Mouse (Mus musculus) kidney, embryonic 14.5 days (tissue): ENCODE data around the gene Sap30l. TPM values are rescaled to one million over a fixed set of nuclear protein-coding genes. Genes with fewer than 3 reads are reported as not detected.
A peak's percentile ranks its signal among the peaks of the same experiment; 100 is the strongest.

ENCODE experiments used
- ATAC-seq: fragments of 200-750 bp; cut with Nextera tagmentation; 2 replicates; pipeline ENCODE4 v1.8.0; 2017; ENCODE audit warnings: moderate number of reproducible peaks, mild to moderate bottlenecking, moderate TSS enrichment, moderate library complexity; ENCODE audit not compliant: low FRiP score, low TSS enrichment
- H3K27ac ChIP-seq: fragments of 300-500 bp; sonication (generic); 2 replicates; pipeline ENCODE4 v1.5.1; 2014; ENCODE audit warnings: low read depth, mild to moderate bottlenecking, low read length, moderate library complexity, mixed read lengths
- H3K27me3 ChIP-seq: fragments of 300-500 bp; sonication (generic); 2 replicates; pipeline ENCODE4 v1.6.1; 2014; ENCODE audit warnings: mild to moderate bottlenecking, low read length; ENCODE audit not compliant: control insufficient read depth, insufficient read depth
- H3K36me3 ChIP-seq: fragments of 300-500 bp; sonication (generic); 2 replicates; pipeline ENCODE4 v1.6.1; 2014; ENCODE audit warnings: low read length, mixed read lengths; ENCODE audit not compliant: control insufficient read depth, insufficient read depth
- H3K4me1 ChIP-seq: fragments of 300-500 bp; sonication (generic); 2 replicates; pipeline ENCODE4 v1.6.1; 2014; ENCODE audit warnings: low read length, mixed read lengths; ENCODE audit not compliant: control insufficient read depth, insufficient read depth
- H3K4me2 ChIP-seq: fragments of 300-500 bp; sonication (generic); replicated peaks from 2 replicates; pipeline ENCODE4 v1.6.1; 2014; ENCODE audit warnings: low read depth, mild to moderate bottlenecking, low read length
- H3K4me3 ChIP-seq: fragments of 300-500 bp; sonication (generic); 2 replicates; pipeline ENCODE4 v1.5.1; 2014; ENCODE audit warnings: mild to moderate bottlenecking, low read length
- H3K9ac ChIP-seq: fragments of 300-500 bp; sonication (generic); 2 replicates; pipeline ENCODE4 v1.6.1; 2014; ENCODE audit warnings: low read depth, mild to moderate bottlenecking, low read length, moderate library complexity
- H3K9me3 ChIP-seq: fragments of 300-500 bp; sonication (generic); 2 replicates; pipeline ENCODE4 v1.6.1; 2016; ENCODE audit warnings: low read length; ENCODE audit not compliant: control insufficient read depth
- WGBS: fragments of 180-500 bp; shearing (Covaris S2); extraction: QIAGEN DNeasy Blood & Tissue Kit; methylation state at CpG from one replicate; pipeline ENCODE4 v1.1.7; 2014; 5-methylcytosine and 5-hydroxymethylcytosine counted together
- polyA plus RNA-seq: library from polyadenylated mRNA; unstranded; fragments of >200 nt; fragmentation: Nextera tagmentation; extraction: Ambion mirVana; gene quantifications from 2 replicates; pipeline ENCODE4 v1.2.1, GENCODE M21; 2014

Gene Sap30l
- polyA plus RNA-seq, 1 experiment from 2014 or later = 15.0 TPM

GRCm38 (mm10) chr11:57770776-57771175 lies 30.7 kb upstream of the Sap30l start:
- Histone ChIP-seq H3K4me1 (peaks cover 23% of the 10 kb centered on the region; the same call in 1 of the 2 replicates), H3K36me3 (no peaks in the 10 kb centered on the region)
- ATAC-seq = no peak

GRCm38 (mm10) chr11:57771676-57772075 lies 29.8 kb upstream of the Sap30l start:
- no peak for ATAC-seq
- H3K9me3 ChIP-seq = no peaks in the 10 kb centered on the region
- H3K4me1 ChIP-seq = peaks cover 18% of the 10 kb centered on the region; the same call in 1 of the 2 replicates
- no peaks in the 10 kb centered on the region for H3K36me3 ChIP-seq
- WGBS = 94% methylated on average over 8 of the region's 8 CpGs
- no peaks in the 10 kb centered on the region for H3K27me3 ChIP-seq
- H3K9ac ChIP-seq = no peak overlapping the region
- H3K4me2 ChIP-seq = no peak overlapping the region
- no peak overlapping the region for H3K27ac ChIP-seq
- H3K4me3 ChIP-seq = no peak overlapping the region

More at GRCm38 (mm10) chr11:57770776-57771175, 30.7 kb upstream of the Sap30l start:
- H3K4me3 ChIP-seq = no peak overlapping the region
- H3K4me2 ChIP-seq = no peak overlapping the region
- WGBS = 95% methylated on average over 5 of the region's 5 CpGs
- no peak overlapping the region for H3K9ac ChIP-seq
- H3K27ac ChIP-seq = no peak overlapping the region
- H3K9me3 ChIP-seq = no peaks in the 10 kb centered on the region
- H3K27me3 ChIP-seq = no peaks in the 10 kb centered on the region

GRCm38 (mm10) chr11:57773479-57773878 lies 28.0 kb upstream of the Sap30l start:
- Histone ChIP-seq H3K27me3 (no peaks in the 10 kb centered on the region), H3K4me1 (peaks cover 15% of the 10 kb centered on the region; the same call in 1 of the 2 replicates), H3K36me3 (no peaks in the 10 kb centered on the region), H3K4me3 (no peak overlapping the region), H3K4me2 (no peak overlapping the region; the same call in 1 of the 2 replicates), H3K27ac (0 out of 2 replicates have a peak overlapping the region, but pooled peaks have one; percentile 17), H3K9ac (peak overlapping the region; percentile 4; the same call in 1 of the 2 replicates), H3K9me3 (no peaks in the 10 kb centered on the region)
- WGBS = 14% methylated on average over 13 of the region's 13 CpGs
- ATAC-seq = peak; percentile 38; the same call in 1 of the 2 replicates

DNA sequence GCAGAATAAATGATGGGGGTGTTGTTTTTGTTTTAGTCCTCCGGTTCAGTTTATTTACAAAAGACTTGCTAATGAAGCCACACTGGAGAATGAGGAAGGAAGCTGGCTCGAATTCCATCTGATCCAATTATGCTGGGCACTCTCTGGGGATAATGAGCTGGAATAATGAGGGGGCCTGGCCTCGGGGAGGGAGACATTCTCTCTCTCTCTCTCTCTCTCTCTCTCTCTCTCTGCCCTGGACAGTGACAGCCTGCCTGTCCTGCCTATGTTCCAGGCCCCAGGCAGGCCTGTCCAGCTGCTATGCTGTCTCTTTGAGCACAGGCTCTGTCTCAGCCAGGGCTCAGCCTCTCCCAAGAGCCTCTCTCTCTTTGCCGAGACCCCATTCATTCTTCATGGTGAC lies 27.5 kb upstream of the Sap30l start:
- no peak overlapping the region; the same call in 1 of the 2 replicates for H3K4me2 ChIP-seq
- no peak overlapping the region for H3K4me3 ChIP-seq
- ATAC-seq = peak; percentile 25; the same call in 1 of the 2 replicates
- H3K27ac ChIP-seq = no peak overlapping the region
- no peaks in the 10 kb centered on the region for H3K36me3 ChIP-seq
- H3K9me3 ChIP-seq = no peaks in the 10 kb centered on the region
- WGBS = 10% methylated on average over 4 of the region's 4 CpGs
- H3K4me1 ChIP-seq = peaks cover 15% of the 10 kb centered on the region; the same call in 1 of the 2 replicates
- no peak overlapping the region for H3K9ac ChIP-seq
- no peaks in the 10 kb centered on the region for H3K27me3 ChIP-seq

DNA sequence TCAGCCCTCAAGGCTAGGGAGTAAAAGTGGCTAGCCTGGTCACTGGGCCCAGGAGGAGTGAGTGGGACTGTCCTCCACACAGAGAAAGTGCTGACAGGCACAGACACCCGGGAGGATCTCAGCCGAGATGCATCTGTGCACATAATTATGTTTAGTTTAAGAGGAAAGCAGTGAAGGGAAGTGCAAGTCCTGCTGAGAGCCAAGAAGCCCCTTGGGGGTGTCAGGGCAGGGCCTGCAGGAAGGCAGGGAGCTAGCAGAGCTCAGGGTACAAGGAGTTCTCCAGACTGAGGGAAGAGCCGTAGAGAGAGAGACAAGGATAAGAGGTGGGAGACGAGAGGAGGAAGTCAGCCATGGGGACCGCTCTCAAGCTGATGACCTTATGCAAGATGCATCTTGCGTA lies 25.6 kb upstream of the Sap30l start:
- Histone ChIP-seq H3K4me1 (peaks cover 15% of the 10 kb centered on the region; the same call in 1 of the 2 replicates), H3K27ac (no peak overlapping the region), H3K4me3 (no peak overlapping the region), H3K27me3 (no peaks in the 10 kb centered on the region), H3K36me3 (no peaks in the 10 kb centered on the region; the same call in 1 of the 2 replicates), H3K9me3 (no peaks in the 10 kb centered on the region), H3K9ac (no peak overlapping the region), H3K4me2 (no peak overlapping the region)
- 66% methylated on average over 6 of the region's 6 CpGs for WGBS
- ATAC-seq = no peak

- Histone ChIP-seq H3K27ac (no peak overlapping the region), H3K9ac (no peak overlapping the region), H3K4me1 (peaks cover 15% of the 10 kb centered on the region; the same call in 1 of the 2 replicates), H3K9me3 (no peaks in the 10 kb centered on the region), H3K4me2 (no peak overlapping the region), H3K27me3 (no peaks in the 10 kb centered on the region), H3K36me3 (no peaks in the 10 kb centered on the region; the same call in 1 of the 2 replicates), H3K4me3 (no peak overlapping the region)
- WGBS = 96% methylated on average over 3 of the region's 3 CpGs
- no peak for ATAC-seq
Measured at GRCm38 (mm10) chr11:57776546-57776945, 24.9 kb upstream of the Sap30l start.

- peaks cover 10% of the 10 kb centered on the region; the same call in 1 of the 2 replicates for H3K4me1 ChIP-seq
Measured at GRCm38 (mm10) chr11:57778349-57778748, 23.1 kb upstream of the Sap30l start.

GRCm38 (mm10) chr11:57779824-57780223 lies 21.6 kb upstream of the Sap30l start:
- Histone ChIP-seq H3K4me1 (no peaks in the 10 kb centered on the region), H3K36me3 (no peaks in the 10 kb centered on the region; the same call in 1 of the 2 replicates), H3K27me3 (no peaks in the 10 kb centered on the region), H3K27ac (no peak overlapping the region), H3K9ac (no peak overlapping the region), H3K9me3 (no peaks in the 10 kb centered on the region), H3K4me3 (no peak overlapping the region), H3K4me2 (no peak overlapping the region)
- ATAC-seq = no peak
- WGBS = 35% methylated on average over 14 of the region's 14 CpGs

More at GRCm38 (mm10) chr11:57778349-57778748, 23.1 kb upstream of the Sap30l start:
- Histone ChIP-seq H3K27ac (no peak overlapping the region), H3K4me3 (no peak overlapping the region), H3K36me3 (no peaks in the 10 kb centered on the region; the same call in 1 of the 2 replicates), H3K4me2 (no peak overlapping the region), H3K9ac (no peak overlapping the region), H3K9me3 (no peaks in the 10 kb centered on the region), H3K27me3 (no peaks in the 10 kb centered on the region)
- 25% methylated on average over 5 of the region's 5 CpGs for WGBS
- ATAC-seq = peak; percentile 68

DNA sequence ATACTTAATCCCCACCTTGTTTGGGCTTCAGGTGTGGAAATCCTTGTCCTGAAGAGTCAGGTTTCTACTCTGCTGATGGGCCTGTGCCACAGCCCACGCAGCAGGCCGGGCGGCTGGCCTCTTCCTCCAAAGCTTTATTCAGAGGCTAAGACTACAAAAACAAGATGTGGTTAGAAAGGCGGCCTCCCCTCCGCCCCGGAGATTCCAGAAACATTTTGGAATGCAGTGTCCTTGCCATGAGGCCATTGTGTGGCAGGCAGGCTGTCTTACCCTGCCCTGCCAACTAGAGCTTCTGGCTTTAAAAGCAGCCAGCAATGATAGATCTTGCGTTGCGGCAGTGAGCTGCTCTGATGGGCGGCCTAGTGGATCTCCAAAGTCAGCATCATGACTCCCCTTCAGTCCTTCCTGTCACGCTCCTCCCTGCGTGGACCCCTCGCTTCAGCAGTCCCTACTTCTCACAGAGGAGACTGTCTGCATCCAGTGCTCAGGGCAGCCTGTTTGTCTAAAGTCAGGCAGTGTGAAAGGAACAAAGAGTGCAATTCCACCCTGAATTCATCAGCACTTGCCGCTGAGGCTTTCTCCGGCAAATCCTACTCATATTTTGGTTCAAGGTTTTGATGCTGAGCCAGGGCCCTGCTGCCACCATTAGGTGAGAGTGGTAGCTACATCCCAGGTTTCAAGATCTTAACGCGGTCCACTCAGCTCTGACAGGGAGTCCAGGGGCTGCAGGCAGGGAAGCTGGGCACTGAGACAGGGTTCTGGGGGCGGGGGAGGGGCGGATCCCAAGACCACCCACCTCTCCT lies 14.6 kb upstream of the Sap30l start:
- H3K27ac ChIP-seq = 0 out of 2 replicates have a peak overlapping the region, but pooled peaks have one; percentile 11
- WGBS = 28% methylated on average over 18 of the region's 18 CpGs
- H3K4me2 ChIP-seq = no peak overlapping the region

More for the DNA sequence above, 14.6 kb upstream of the Sap30l start:
- peak; percentile 39; the same call in 1 of the 2 replicates for ATAC-seq
- no peaks in the 10 kb centered on the region for H3K9me3 ChIP-seq
- H3K36me3 ChIP-seq = no peaks in the 10 kb centered on the region
- peaks cover 18% of the 10 kb centered on the region for H3K4me1 ChIP-seq
- H3K4me3 ChIP-seq = no peak overlapping the region
- no peak overlapping the region for H3K9ac ChIP-seq
- no peaks in the 10 kb centered on the region for H3K27me3 ChIP-seq
